Mouse (Mus musculus): Measurements from ENCODE around the gene Cd99l2. TPM values are rescaled to one million over a fixed set of nuclear protein-coding genes. Genes with fewer than 3 reads are reported as not detected.

Cd99l2 gene
- 1 to 10 TPM; 3.6 to 5.4 TPM for total RNA-seq (2023)

DNA sequence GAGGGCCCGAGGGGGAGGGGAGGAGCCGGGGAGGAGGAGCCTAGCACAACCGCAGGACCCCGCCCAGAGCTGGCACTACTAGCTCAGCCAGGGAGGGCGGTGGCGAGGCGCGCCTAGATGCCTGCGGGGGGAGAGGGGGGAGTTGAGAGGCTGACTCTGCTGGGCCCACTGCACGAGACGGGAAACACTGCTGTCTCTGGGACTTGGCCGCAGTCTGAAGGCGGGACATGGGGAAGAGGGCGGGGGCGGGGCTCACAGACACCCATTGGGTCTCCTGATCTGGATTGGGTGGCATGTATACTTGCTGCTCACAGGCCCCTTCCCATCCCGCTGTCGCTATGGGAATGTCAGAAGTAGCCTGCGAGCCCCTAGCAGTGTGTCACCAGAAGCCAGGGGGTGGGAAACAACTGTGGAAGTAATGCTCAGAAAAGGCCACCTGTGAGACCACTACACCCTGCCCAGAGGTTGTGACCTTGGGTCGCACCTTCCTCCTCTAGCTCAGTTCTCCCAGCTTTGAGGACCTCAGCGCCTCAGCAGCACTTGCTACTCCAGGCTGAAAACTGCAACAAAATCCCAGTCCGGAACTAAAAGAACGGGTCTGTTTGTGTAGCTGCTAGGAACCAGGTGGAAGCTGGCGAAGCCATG is at the start of gene Cd99l2:
Gene Cd99l2 (minus strand): TSS at position 216 of the 645 bp plus-strand sequence.

Other genes with a start within 250 kb of the Cd99l2 start
- gene Mtmr1, start 128.1 kb downstream of the Cd99l2 start, total RNA-seq (2023): 10 to 100 TPM; 30.7 to 50.5 TPM
- gene Hmgb3, start 63.1 kb upstream of the Cd99l2 start, total RNA-seq (2023): 10 to 100 TPM in 1 of 2 experiments, 1 to 10 TPM in 1; 9.7 to 15.7 TPM
- gene Gpr50, start 170.8 kb upstream of the Cd99l2 start, total RNA-seq (2023): not detected